Mouse (Mus musculus) limb, embryonic 15.5 days (tissue): ENCODE data around the gene Armh4. TPM values are rescaled to one million over a fixed set of nuclear protein-coding genes. Genes with fewer than 3 reads are reported as not detected.
"Not testable (repeated sequence)": the region's sequence is repeated elsewhere in the genome, so short reads cannot be mapped to it uniquely, and the experiment has no call there.

ENCODE experiments used
- ATAC-seq: fragments of 200-750 bp; cut with Nextera tagmentation; 2 replicates; pipeline ENCODE4 v1.8.0; 2017; ENCODE audit warnings: low read depth, moderate TSS enrichment; ENCODE audit not compliant: insufficient number of reproducible peaks, low FRiP score, low TSS enrichment
- H3K27ac ChIP-seq: fragments of 300-500 bp; sonication (generic); 2 replicates; pipeline ENCODE4 v1.5.1; 2015; ENCODE audit warnings: moderate library complexity, mild to moderate bottlenecking, inconsistent platforms
- H3K27me3 ChIP-seq: fragments of 300-500 bp; sonication (generic); 2 replicates; pipeline ENCODE4 v1.6.1; 2015; ENCODE audit warnings: inconsistent platforms
- H3K36me3 ChIP-seq: fragments of 300-500 bp; sonication (generic); 2 replicates; pipeline ENCODE4 v1.6.1; 2015; ENCODE audit warnings: inconsistent platforms
- H3K4me1 ChIP-seq: fragments of 300-500 bp; sonication (generic); 2 replicates; pipeline ENCODE4 v1.6.1; 2015; ENCODE audit warnings: inconsistent platforms
- H3K4me2 ChIP-seq: fragments of 300-500 bp; sonication (generic); 2 replicates; pipeline ENCODE4 v1.6.1; 2015; ENCODE audit warnings: mild to moderate bottlenecking, inconsistent platforms
- H3K4me3 ChIP-seq: fragments of 300-500 bp; sonication (generic); 2 replicates; pipeline ENCODE4 v1.5.1; 2015; ENCODE audit warnings: mild to moderate bottlenecking, inconsistent platforms
- H3K9ac ChIP-seq: fragments of 300-500 bp; sonication (generic); 2 replicates; pipeline ENCODE4 v1.6.1; 2015; ENCODE audit warnings: inconsistent platforms
- H3K9me3 ChIP-seq: fragments of 300-500 bp; sonication (generic); 2 replicates; pipeline ENCODE4 v1.6.1; 2016; ENCODE audit warnings: inconsistent platforms
- WGBS: fragments of 180-500 bp; shearing (Covaris S2); methylation state at CpG from one replicate; pipeline ENCODE4 v1.1.7; 2015; 5-methylcytosine and 5-hydroxymethylcytosine counted together
- polyA plus RNA-seq: library from polyadenylated mRNA; unstranded; fragments of >200 nt; fragmentation: Nextera tagmentation; extraction: Ambion mirVana; gene quantifications from 2 replicates; pipeline ENCODE4 v1.2.1, GENCODE M21; 2015

Armh4 gene
- polyA plus RNA-seq, 1 experiment from 2014 or later = 19.1 TPM

DNA sequence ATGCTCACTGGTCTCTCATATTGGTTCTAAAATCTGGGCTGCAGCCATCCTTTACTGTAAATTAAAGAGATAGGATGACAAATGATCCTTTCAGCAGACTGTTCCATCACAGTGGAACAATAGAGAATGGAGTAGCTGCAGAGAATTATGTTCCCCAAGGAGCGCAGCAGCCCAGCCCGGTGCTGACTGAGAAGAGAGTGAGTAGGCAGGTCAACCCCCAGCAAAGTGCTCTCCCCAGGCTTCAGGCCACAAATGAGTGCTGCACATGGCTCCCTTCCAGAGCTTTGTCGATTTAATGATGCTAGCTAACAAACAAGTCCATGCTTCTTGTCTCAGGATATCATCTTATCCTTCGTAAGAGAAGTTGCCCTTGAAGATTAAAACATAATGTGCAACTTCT lies 2.8 kb downstream of the Armh4 start:
- Histone ChIP-seq H3K36me3 (no peaks in the 10 kb centered on the region), H3K9me3 (no peaks in the 10 kb centered on the region), H3K27ac (no peak overlapping the region), H3K4me2 (no peak overlapping the region), H3K4me3 (no peak overlapping the region), H3K27me3 (no peaks in the 10 kb centered on the region), H3K9ac (no peak overlapping the region), H3K4me1 (peaks cover 10% of the 10 kb centered on the region; the same call in 1 of the 2 replicates)
- 71% methylated on average over 4 of the region's 4 CpGs for WGBS
- ATAC-seq = no peak

DNA sequence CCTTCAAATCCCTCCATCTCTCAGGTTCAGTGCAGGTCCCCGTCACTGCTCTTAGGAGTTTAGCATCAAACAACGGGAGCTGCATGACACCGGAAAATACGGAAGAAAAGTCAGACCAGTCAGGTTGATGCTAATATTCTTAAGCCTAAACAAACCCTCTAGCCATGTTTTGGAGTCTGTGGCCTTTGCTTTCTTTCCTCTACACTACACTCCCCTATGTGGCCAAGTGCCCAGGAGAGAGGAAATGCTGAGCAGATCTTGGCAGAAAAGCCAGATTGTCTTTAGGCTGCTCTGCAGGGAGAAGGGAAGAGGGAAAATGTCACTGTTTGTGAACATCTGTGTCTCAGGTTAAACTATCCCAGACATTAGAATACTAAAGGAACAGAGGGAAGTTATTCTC lies 5.6 kb downstream of the Armh4 start:
- H3K4me3 ChIP-seq, H3K27me3 ChIP-seq, H3K36me3 ChIP-seq, H3K4me2 ChIP-seq, H3K27ac ChIP-seq, H3K9me3 ChIP-seq, H3K9ac ChIP-seq, ATAC-seq, H3K4me1 ChIP-seq: not testable (repeated sequence)
- WGBS = 72% methylated on average over 4 of the region's 4 CpGs

DNA sequence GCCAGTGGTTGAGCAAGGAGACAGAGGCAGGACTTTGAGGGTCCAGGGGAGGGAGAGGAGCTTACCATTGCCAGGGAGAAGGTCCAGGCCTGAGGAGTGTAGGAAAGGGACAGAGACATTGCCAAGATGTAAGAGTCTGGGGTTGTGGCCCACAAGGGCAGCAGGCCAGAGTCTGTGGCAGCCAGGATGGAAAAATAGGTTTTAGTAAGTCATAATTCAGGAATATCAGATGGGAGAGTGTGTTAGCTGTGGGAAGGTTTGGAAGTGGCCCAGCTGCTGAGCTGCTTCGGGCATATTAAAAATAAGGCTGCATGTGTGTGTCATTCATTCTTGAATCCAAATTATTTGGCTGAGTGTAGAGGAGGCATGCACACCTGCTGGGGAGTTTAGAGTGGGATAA lies 11.4 kb downstream of the Armh4 start:
- Histone ChIP-seq H3K27ac (no peak overlapping the region), H3K4me3 (no peak overlapping the region), H3K4me1 (peaks cover 6% of the 10 kb centered on the region; the same call in 1 of the 2 replicates), H3K9me3 (no peaks in the 10 kb centered on the region), H3K36me3 (no peaks in the 10 kb centered on the region), H3K27me3 (no peaks in the 10 kb centered on the region), H3K4me2 (no peak overlapping the region), H3K9ac (no peak overlapping the region)
- ATAC-seq = peak; percentile 72; the same call in 1 of the 2 replicates
- WGBS = 41% methylated on average over 1 of the region's 1 CpGs

DNA sequence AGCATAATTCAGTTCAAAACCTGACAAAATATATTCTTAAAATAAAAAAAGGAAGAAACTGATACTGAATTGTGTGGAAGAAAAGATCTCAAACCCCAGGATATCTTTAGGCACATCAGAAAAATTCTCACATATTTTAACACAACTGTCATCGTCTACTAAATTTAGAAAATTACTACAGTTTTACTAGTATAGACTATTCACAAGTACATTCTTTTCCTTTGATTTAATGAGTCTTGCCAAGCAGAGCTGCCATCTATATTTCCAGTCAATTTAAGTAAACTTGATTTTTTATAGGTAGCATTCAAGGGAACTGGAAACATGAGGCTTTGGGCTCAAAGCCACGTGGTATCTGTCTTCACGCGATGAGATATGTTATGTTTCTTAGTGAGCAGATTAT lies 16.6 kb downstream of the Armh4 start:
- no peak overlapping the region for H3K9ac ChIP-seq
- peaks cover 3% of the 10 kb centered on the region; the same call in 1 of the 2 replicates for H3K4me1 ChIP-seq
- H3K36me3 ChIP-seq = no peaks in the 10 kb centered on the region
- H3K4me2 ChIP-seq = no peak overlapping the region
- H3K27me3 ChIP-seq = no peaks in the 10 kb centered on the region
- no peak overlapping the region for H3K4me3 ChIP-seq
- no peak for ATAC-seq
- 75% methylated on average over 4 of the region's 4 CpGs for WGBS
- no peaks in the 10 kb centered on the region for H3K9me3 ChIP-seq
- no peak overlapping the region for H3K27ac ChIP-seq

DNA sequence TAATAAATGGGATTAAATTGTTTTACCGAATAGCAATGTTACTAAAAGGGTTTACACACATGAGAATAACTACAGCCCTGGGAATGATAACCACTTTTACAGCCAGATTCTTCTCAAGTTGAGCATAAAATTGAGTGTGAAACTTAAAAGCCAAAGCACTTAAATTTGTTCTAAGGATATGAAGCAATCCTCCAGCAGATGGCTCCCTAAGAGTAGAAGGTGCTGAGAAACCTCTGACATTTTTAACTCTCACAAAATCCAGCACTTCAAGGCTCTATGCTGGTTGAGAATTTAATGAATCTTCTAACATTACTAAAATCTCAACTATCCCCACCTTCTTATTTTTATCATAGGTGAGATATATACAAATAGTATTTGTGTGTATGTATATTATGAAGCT lies 27.3 kb downstream of the Armh4 start:
- ATAC-seq = no peak
- no peaks in the 10 kb centered on the region for H3K27me3 ChIP-seq
- no peak overlapping the region for H3K4me2 ChIP-seq
- H3K9me3 ChIP-seq = no peaks in the 10 kb centered on the region
- no peaks in the 10 kb centered on the region for H3K36me3 ChIP-seq
- 45% methylated on average over 1 of the region's 1 CpGs for WGBS
- no peak overlapping the region for H3K27ac ChIP-seq
- no peak overlapping the region for H3K9ac ChIP-seq
- H3K4me3 ChIP-seq = no peak overlapping the region
- no peaks in the 10 kb centered on the region for H3K4me1 ChIP-seq

DNA sequence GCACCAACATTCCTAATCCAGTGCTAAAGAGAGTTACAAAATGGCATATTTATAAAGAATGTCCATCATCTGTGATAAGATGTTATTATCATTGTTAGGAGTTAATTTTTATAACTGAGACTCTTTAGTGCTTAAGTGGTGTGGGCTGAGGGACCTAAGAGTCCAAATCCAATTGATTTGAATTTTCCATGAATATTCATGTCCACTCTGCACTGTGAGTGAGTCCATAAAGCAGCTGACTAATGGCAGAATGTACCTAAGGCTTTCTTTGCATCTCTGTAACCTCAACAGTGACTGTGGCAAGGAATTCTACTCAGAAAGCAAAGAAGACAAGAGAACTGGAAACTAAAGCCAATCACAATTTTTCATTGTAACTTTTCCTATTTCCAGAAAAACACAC lies 30.6 kb downstream of the Armh4 start:
- Histone ChIP-seq H3K4me2 (no peak overlapping the region), H3K4me3 (no peak overlapping the region), H3K27me3 (no peaks in the 10 kb centered on the region), H3K9me3 (no peaks in the 10 kb centered on the region), H3K9ac (no peak overlapping the region), H3K4me1 (no peaks in the 10 kb centered on the region), H3K27ac (no peak overlapping the region), H3K36me3 (no peaks in the 10 kb centered on the region)
- no peak for ATAC-seq

DNA sequence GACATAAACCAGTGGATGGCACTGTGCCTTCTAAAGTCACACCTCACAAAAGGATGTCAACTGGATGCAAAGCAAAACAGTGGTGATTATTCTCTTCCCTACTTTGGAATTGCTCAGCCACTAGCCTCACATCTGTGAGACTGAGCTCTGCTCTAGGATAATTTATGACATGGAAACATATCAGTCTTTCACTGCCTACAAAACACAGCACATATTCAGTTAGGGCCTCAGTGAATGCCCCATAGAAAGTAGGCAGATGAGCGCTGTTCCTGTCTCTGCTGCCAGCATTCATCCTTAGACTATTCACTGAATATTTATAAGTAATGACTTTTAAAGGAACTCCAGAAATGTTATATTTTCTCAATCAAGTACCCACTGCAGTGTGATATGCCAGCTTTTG lies 37.3 kb downstream of the Armh4 start:
- H3K9me3 ChIP-seq = no peaks in the 10 kb centered on the region
- H3K27ac ChIP-seq = no peak overlapping the region
- H3K9ac ChIP-seq = no peak overlapping the region
- H3K36me3 ChIP-seq = no peaks in the 10 kb centered on the region
- H3K4me2 ChIP-seq = no peak overlapping the region
- WGBS = 92% methylated on average over 1 of the region's 1 CpGs
- no peak overlapping the region for H3K4me3 ChIP-seq
- no peaks in the 10 kb centered on the region for H3K27me3 ChIP-seq
- no peak for ATAC-seq
- H3K4me1 ChIP-seq = no peaks in the 10 kb centered on the region

DNA sequence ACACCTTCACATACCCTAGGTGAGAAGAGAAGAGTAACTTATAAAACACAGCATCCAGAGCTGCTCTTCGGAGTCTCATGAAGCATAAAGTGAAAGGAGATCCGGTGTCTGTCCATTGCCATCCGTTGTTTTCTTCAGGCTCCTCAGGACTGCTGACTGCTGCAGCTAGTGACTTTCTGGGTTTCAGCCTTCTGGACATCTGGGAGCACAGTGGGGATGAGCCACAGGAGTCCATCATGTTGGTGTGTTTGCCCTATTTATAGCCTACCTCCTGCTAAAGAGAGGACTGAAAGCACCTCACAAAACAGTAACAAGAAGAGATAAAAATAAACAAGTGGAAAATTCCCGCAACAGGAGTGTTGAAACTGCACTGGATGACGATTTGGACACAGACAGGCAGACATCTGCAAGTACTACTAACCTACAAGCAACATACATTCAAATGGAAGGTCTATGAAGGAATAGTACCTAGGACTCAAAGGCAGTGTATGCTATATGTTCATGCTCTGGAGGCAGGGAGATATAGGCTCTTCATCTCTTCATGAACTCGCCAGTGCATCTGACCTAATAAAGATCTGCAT lies 39.1 kb downstream of the Armh4 start:
- Histone ChIP-seq H3K36me3 (no peaks in the 10 kb centered on the region), H3K27me3 (no peaks in the 10 kb centered on the region), H3K4me3 (no peak overlapping the region), H3K9me3 (no peaks in the 10 kb centered on the region), H3K4me2 (no peak overlapping the region), H3K4me1 (no peaks in the 10 kb centered on the region), H3K27ac (no peak overlapping the region), H3K9ac (no peak overlapping the region)
- WGBS = 77% methylated on average over 6 of the region's 6 CpGs
- no peak for ATAC-seq

DNA sequence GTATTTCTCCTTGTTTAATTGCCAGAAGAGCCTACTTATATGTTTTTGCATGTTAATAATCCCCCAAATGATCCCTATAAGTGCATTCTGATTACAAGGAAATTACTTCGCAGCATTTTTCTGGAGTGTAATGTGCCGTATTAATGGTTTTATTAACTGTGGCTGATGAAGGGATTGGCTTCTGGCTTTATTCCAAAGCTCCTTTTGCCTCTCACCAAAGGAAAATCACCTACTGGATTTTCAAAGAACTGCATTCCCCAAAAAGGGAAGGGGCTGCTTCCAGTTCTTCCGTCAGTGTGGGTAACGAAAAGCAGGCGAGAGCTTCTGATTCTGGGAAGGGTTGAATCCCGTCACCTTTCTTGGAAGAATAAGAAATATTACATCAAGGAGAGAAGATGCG lies 43.9 kb downstream of the Armh4 start:
- no peak overlapping the region for H3K4me3 ChIP-seq
- H3K9me3 ChIP-seq = no peaks in the 10 kb centered on the region
- H3K4me2 ChIP-seq = no peak overlapping the region
- no peaks in the 10 kb centered on the region for H3K27me3 ChIP-seq
- H3K36me3 ChIP-seq = no peaks in the 10 kb centered on the region
- no peak for ATAC-seq
- H3K27ac ChIP-seq = no peak overlapping the region
- no peaks in the 10 kb centered on the region for H3K4me1 ChIP-seq
- H3K9ac ChIP-seq = no peak overlapping the region
- 30% methylated on average over 7 of the region's 7 CpGs for WGBS

DNA sequence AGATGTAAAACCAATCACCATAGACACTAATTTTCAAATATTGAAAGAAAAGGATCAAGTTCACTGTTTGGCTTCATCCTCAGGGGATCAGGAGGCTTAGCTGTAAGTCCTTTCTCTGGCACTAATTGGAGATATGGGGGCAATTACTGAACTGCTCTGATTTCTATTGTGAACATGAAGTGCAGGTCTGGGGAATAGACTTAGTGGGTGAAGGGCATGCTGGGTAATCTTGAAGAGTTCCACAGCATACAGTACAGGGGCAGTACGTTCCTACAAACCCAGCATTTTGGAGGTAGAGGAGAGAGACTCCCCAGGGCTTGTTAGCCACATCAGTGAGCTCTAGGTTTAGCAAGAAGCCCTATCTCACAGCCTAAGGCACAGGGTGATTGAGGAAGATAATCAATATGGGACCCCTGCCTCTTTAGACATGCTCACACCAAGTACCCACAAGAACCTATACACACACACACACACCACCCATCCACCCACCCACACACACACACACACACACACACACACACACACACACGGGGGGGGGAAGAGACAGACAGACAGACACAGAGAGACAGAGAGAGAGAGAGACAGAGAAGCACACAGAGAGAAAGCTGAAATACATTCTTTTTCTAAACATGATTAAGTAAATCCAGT lies 44.6 kb downstream of the Armh4 start:
- Histone ChIP-seq H3K9ac (no peak overlapping the region), H3K4me1 (no peaks in the 10 kb centered on the region), H3K27me3 (no peaks in the 10 kb centered on the region), H3K4me2 (no peak overlapping the region), H3K36me3 (no peaks in the 10 kb centered on the region), H3K4me3 (no peak overlapping the region), H3K9me3 (no peaks in the 10 kb centered on the region), H3K27ac (no peak overlapping the region)
- ATAC-seq = no peak
- WGBS = 38% methylated on average over 2 of the region's 2 CpGs

DNA sequence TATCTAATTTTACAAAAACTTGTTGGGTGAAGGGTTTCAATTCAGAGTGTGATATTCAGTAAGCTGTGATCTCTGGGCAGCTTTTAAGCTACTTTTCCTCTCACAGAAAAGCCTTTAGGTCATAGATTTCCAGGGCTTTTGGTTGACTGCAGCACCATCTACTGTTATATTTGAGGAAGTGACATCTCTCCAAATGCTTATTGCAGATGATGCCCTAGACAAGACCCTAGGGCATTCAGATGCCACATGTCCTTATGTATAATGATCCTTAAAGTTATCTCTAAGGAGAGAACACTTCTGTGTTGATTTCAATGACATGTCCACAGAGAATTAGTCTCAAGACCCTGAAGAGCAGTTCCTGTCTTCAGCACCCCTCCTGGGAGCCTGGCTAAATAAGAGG lies 49.2 kb downstream of the Armh4 start:
- Histone ChIP-seq H3K36me3 (no peaks in the 10 kb centered on the region), H3K4me2 (no peak overlapping the region), H3K9ac (no peak overlapping the region), H3K27me3 (no peaks in the 10 kb centered on the region), H3K27ac (no peak overlapping the region), H3K4me3 (no peak overlapping the region), H3K9me3 (no peaks in the 10 kb centered on the region), H3K4me1 (no peaks in the 10 kb centered on the region)
- ATAC-seq = no peak

DNA sequence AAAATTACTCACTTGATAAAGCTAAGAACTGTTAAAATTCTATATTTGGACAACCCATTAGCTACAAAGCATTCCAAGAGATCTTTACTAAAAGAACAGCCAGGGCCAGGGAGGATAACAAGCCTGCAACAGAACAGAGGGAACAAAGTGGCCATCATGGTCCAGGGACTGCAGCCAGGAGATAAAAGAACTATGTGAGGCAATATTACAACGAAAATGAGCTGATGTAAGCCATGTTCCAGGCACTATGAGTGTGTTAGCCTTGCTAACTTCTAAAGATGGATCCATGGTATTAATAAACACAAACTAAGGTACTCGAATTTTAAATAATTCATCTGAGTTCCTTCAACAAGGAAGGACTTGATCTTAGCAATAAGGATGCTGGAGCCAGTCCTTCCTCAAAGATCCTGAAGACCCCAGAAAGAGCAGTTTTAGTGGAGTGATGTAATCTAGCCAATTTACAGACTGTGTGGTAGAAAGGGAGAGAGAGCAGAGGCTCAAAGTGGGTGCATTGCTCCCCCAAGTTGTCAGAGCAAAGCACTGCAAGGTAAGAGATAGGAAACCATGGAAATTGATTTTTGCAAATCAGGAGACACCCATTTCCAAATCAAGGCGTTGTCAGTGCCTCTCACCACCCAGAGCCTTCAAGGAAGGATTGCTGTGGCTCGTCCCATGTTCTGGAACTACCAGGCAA lies 59.7 kb downstream of the Armh4 start:
- Histone ChIP-seq H3K4me1 (no peaks in the 10 kb centered on the region), H3K9ac (no peak overlapping the region), H3K4me2 (no peak overlapping the region), H3K27ac (no peak overlapping the region), H3K27me3 (no peaks in the 10 kb centered on the region), H3K9me3 (no peaks in the 10 kb centered on the region), H3K4me3 (no peak overlapping the region), H3K36me3 (no peaks in the 10 kb centered on the region)
- ATAC-seq = no peak
- 47% methylated on average over 4 of the region's 4 CpGs for WGBS
